8 mouse cellular contexts compared by ENCODE assay signal in the genomic region with DNA sequence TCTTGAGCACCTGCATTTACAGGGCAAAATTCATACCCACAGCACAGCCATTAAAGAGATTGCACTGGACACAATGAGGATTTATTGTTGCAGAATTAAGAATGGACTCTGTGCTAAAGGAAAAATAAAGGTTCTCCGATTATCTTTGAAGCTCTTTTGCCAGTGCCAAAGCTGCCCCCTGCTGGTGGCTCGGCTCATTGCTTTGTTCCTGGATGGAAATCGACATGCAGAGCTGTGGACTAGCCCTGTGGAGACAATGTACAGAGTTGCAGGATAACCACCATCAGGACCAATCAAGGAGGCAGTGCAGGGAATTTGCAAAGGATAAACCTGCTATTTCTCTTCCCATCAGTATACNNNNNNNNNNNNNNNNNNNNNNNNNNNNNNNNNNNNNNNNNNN.
DNase-seq lines count a peak whose midpoint lies in the region; ATAC-seq and TF ChIP-seq lines count a peak whose summit lies in the region.
"Had no signal": no experiment of that assay in that cellular context is flagged by ENCODE, and none has a peak within 500 bp of the region (broad histone marks: within the 10 kb centered on the region; RNA-seq: fewer than 3 reads in every experiment).

No protein-coding gene starts in this region.

- H3K4me1 ChIP-seq in forebrain, embryonic 16.5 days (replicated peaks; ENCODE audit: control insufficient read depth, insufficient read depth, low read length): no peaks in the 10 kb centered on the region
- H3K4me1 ChIP-seq in hindbrain, embryonic 14.5 days (replicated peaks; ENCODE audit: control insufficient read depth, insufficient read depth, low read length): 0 out of 2 replicates have a peak, but pooled peaks cover 4% of the 10 kb centered on the region
- peaks cover 3% of the 10 kb centered on the region for H3K4me1 ChIP-seq in midbrain, embryonic 16.5 days (ENCODE audit: control insufficient read depth, insufficient read depth, low read length)
- H3K4me1 ChIP-seq: limb, embryonic 15.5 days had no signal

- intact Hi-C loops in left cerebral cortex, postnatal 25 days (cut with DNase I): loop anchor here (2.0 to 5.0 kb wide), 2 partner anchors 109 to 174 kb away; no protein-coding TSS in a partner anchor

- no peaks in the 10 kb centered on the region for H3K36me3 ChIP-seq in forebrain, embryonic 16.5 days (ENCODE audit: control insufficient read depth, insufficient read depth)
- H3K36me3 ChIP-seq in hindbrain, embryonic 14.5 days (replicated peaks; ENCODE audit: control insufficient read depth, insufficient read depth): no peaks in the 10 kb centered on the region
- no peaks in the 10 kb centered on the region for H3K36me3 ChIP-seq in midbrain, embryonic 16.5 days (ENCODE audit: control insufficient read depth, insufficient read depth, low read length)
- H3K36me3 ChIP-seq: limb, embryonic 15.5 days had no signal

- H3K9ac ChIP-seq in forebrain, embryonic 16.5 days (replicated peaks; ENCODE audit: low read depth, low read length): no peak overlapping the region
- no peak overlapping the region for H3K9ac ChIP-seq in hindbrain, embryonic 14.5 days
- H3K9ac ChIP-seq in midbrain, embryonic 16.5 days (ENCODE audit: low read depth, low read length): no peak overlapping the region
- H3K9ac ChIP-seq: limb, embryonic 15.5 days had no signal

- DNase-seq in Muller cell, postnatal 12 days (ENCODE audit: inconsistent ontology term): peak; percentile 56
- DNase-seq in brain, embryonic 14.5 days (ENCODE audit: low read depth): peak; percentile 90
- peak; percentile 95 for DNase-seq in hindbrain, embryonic 14.5 days (ENCODE audit: low spot score)
- peak; percentile 92 to 94 for DNase-seq in left cerebral cortex, postnatal 25 days (ENCODE audit: low spot score in 2 of 2)
- peak; percentile 29 to 43 for DNase-seq in spleen, postnatal 14 days (ENCODE audit: low spot score in 2 of 2)

- H3K27ac ChIP-seq in forebrain, embryonic 16.5 days (ENCODE audit: low read length): no peak overlapping the region
- 0 out of 2 replicates have a peak overlapping the region, but pooled peaks have one; percentile 38 for H3K27ac ChIP-seq in hindbrain, embryonic 14.5 days
- H3K27ac ChIP-seq in midbrain, embryonic 16.5 days (ENCODE audit: low read length): 0 out of 2 replicates have a peak overlapping the region, but pooled peaks have one; percentile 10
- H3K27ac ChIP-seq: limb, embryonic 15.5 days had no signal

- H3K9me3 ChIP-seq in forebrain, embryonic 16.5 days (ENCODE audit: control insufficient read depth, low read length): no peaks in the 10 kb centered on the region
- H3K9me3 ChIP-seq in hindbrain, embryonic 14.5 days (ENCODE audit: control insufficient read depth, low read length): no peaks in the 10 kb centered on the region
- no peaks in the 10 kb centered on the region for H3K9me3 ChIP-seq in midbrain, embryonic 16.5 days (replicated peaks; ENCODE audit: control insufficient read depth, low read length, poor library complexity, severe bottlenecking)
- H3K9me3 ChIP-seq: limb, embryonic 15.5 days had no signal

- ATAC-seq in forebrain, embryonic 16.5 days: peak; percentile 47
- no peak; the same call in 1 of the 2 replicates for ATAC-seq in hindbrain, embryonic 14.5 days (ENCODE audit: low FRiP score)
- ATAC-seq in midbrain, embryonic 16.5 days: no peak; the same call in 1 of the 2 replicates

- peak; percentile 94 for TF ChIP-seq CTCF in brain, embryonic 14.5 days (IDR thresholded peaks at IDR 0.05; ENCODE audit: borderline replicate concordance, extremely low read depth, insufficient read depth, insufficient read length)

- no peaks in the 10 kb centered on the region for H3K27me3 ChIP-seq in forebrain, embryonic 16.5 days (replicated peaks; ENCODE audit: control insufficient read depth, insufficient read depth, low read length)
- no peaks in the 10 kb centered on the region for H3K27me3 ChIP-seq in hindbrain, embryonic 14.5 days (ENCODE audit: control insufficient read depth, insufficient read depth, low read length)
- no peaks in the 10 kb centered on the region for H3K27me3 ChIP-seq in midbrain, embryonic 16.5 days (ENCODE audit: control insufficient read depth, insufficient read depth, low read depth, low read length)
- H3K27me3 ChIP-seq: limb, embryonic 15.5 days had no signal

- WGBS in forebrain, embryonic 16.5 days: 9% methylated on average over 3 of the region's 3 CpGs
- WGBS in hindbrain, embryonic 14.5 days: 12% methylated on average over 3 of the region's 3 CpGs
- WGBS in midbrain, embryonic 16.5 days: 5% methylated on average over 3 of the region's 3 CpGs

- H3K4me2 ChIP-seq in forebrain, embryonic 16.5 days (ENCODE audit: low read length): no peak overlapping the region
- no peak overlapping the region for H3K4me2 ChIP-seq in hindbrain, embryonic 14.5 days (replicated peaks)
- H3K4me2 ChIP-seq in midbrain, embryonic 16.5 days (ENCODE audit: low read length): no peak overlapping the region
- H3K4me2 ChIP-seq: limb, embryonic 15.5 days had no signal

- TF ChIP-seq POLR2A in brain, embryonic 14.5 days (IDR thresholded peaks at IDR 0.05; ENCODE audit: borderline replicate concordance, extremely low read depth, insufficient read depth, insufficient read length, poor library complexity, severe bottlenecking): no peak

- H3K4me3 ChIP-seq in forebrain, embryonic 16.5 days (replicated peaks; ENCODE audit: low read length): no peak overlapping the region
- no peak overlapping the region for H3K4me3 ChIP-seq in hindbrain, embryonic 14.5 days (replicated peaks; ENCODE audit: low read length)
- H3K4me3 ChIP-seq in midbrain, embryonic 16.5 days (ENCODE audit: low read depth, low read length): no peak overlapping the region
- H3K4me3 ChIP-seq: limb, embryonic 15.5 days had no signal

Comparison
In these comparisons a context has a peak if more than half of its experiments do, and no peak if none do; other contexts are left out.
1. DNase-seq: peak in every context shown above with its lines; median percentile 95 in hindbrain, embryonic 14.5 days; 93 in left cerebral cortex, postnatal 25 days; 90 in brain, embryonic 14.5 days; 56 in Muller cell, postnatal 12 days; 36 in spleen, postnatal 14 days.